Mouse (Mus musculus) thymus, postnatal 4 days (tissue): ENCODE results near the gene Arhgef12.
A peak's percentile ranks its signal among the peaks of the same experiment; 100 is the strongest.

Experiments
- DNase-seq: peaks from one replicate; pipeline ENCODE4 v3.0.0; 2021

Gene Arhgef12

GRCm38 (mm10) chr9:43108081-43108480, 1.0 kb upstream of the Arhgef12 start:
- no peak for DNase-seq

- no peak for DNase-seq
Observed at GRCm38 (mm10) chr9:43107555-43107954, 516 bp upstream of the Arhgef12 start.

DNA sequence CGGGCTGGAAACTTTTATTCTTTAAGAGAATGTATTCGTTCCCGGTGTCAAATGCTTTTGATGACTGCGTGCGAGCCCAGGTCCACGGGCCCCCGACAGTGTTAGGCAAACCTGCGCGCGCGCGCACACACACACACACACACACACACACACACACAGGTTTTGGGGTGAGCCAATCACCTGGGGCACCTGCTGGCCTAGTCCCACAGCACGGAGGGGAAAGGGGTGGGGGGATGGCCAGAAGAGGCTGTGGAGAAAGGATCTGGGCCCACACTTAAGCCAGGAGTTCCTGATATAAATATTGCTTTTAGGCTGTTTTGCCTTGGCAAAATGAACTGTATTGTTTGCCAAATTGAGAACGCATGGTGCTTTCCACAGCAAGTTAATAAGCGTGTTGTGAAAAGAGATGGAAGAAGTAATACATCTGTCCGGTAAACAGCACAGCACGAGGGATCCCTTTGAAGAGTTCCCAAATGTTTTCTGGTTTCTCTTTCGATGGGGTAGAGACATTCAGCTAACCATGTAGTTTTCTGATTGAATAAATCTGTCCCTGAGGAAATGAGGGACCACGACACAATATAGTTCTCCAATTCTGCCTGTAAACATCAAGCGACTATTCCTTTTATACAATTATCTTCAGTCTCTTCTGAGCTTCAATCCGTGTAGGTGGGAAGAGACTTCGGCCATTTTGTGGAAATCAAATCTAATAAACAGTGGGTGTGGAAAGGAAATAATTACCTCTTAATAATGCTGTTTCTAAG, 433 bp downstream of the Arhgef12 start:
- peak; percentile 45 for DNase-seq

- DNase-seq = peak; percentile 72
Observed at GRCm38 (mm10) chr9:43105664-43106361, 1.2 kb downstream of the Arhgef12 start.

DNA sequence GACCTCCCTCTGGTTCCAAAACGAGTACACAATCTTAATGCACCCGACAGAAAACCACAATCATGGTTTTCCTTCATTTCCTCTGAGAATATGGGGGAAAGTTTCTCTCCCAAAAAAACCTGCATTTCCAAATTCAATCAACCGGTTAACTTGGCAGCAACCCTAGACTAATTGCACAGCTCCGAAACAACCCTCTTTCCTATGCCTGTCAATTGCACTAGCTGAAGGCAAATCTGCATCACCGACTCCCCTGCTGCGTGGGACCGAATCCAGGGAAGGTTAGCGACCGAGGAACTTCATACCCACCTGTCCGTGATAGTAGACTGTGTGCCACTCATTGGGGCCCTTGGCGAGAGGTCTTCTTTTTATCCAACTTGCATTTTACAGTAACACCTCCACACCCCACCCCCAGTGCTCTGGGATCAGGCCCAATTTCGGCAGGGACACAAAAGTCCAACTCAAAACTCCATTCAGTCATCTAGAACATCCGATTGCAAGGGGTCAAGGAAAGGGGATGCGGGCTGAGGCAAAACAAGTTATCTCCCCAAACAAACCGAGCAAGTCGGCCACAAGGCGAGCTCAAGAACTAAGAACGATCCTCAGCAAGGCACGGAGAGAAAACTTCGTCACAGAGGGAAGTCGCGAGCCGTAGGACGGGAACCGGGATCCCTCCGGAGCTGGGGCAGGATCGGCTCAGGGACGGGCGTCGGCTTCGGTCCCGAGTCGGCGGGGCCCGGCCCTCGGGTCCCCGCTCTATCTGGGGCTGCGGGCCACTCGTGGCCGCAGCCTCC, 2.0 kb downstream of the Arhgef12 start:
- DNase-seq = no peak

- DNase-seq = no peak
Observed at GRCm38 (mm10) chr9:43104526-43104872, 2.5 kb downstream of the Arhgef12 start.

DNA sequence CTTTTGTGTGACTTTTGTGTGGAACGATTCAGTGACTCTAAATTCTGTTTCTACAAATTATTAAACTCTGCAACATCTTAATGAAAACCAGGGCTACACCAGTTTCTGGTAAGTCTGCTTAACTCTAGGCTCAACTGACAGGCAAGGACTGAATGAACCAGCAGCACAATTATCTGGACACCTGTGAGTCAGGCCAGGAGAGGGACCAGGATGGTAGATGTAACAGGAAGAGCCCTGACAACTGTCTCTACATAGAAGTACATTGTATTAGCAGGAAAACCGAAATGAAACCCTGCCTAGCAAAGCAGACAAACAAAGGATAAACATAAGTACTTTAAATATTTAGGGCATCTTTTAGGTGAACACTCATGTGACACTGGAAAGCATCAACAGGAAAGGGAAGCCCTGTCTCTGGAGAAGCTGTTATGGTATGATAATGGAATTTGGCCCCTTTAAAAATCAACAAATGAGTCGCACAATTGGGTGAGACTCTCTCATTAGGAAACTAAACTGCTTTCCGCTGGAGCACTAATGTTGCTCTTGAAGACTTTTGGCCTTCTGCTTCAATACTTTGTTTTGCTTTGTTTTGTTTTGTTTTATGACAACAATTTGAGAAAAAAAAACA, 3.3 kb downstream of the Arhgef12 start:
- no peak for DNase-seq

DNA sequence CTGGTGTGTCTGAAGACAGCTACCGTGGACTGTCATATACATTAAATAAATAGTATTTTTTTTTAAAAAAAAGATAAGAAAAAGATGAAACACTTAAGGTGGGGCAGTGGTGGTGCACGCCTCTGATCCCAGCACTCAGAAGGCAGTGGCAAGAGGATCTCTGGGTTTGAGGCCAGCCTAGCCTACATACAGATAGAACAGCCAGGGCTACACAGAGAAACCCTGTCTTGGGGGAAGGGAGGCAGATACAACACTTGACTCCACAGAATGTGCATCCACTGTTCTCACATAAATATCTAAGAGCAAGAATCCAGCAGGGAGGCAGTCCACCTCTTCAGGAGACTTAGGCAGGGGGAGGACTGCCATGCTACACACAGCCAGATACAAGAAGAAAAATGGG, 4.1 kb downstream of the Arhgef12 start:
- no peak for DNase-seq

GRCm38 (mm10) chr9:43101936-43102595, 5.0 kb downstream of the Arhgef12 start:
- DNase-seq = no peak

GRCm38 (mm10) chr9:43098922-43099321, 8.1 kb downstream of the Arhgef12 start:
- no peak for DNase-seq

DNA sequence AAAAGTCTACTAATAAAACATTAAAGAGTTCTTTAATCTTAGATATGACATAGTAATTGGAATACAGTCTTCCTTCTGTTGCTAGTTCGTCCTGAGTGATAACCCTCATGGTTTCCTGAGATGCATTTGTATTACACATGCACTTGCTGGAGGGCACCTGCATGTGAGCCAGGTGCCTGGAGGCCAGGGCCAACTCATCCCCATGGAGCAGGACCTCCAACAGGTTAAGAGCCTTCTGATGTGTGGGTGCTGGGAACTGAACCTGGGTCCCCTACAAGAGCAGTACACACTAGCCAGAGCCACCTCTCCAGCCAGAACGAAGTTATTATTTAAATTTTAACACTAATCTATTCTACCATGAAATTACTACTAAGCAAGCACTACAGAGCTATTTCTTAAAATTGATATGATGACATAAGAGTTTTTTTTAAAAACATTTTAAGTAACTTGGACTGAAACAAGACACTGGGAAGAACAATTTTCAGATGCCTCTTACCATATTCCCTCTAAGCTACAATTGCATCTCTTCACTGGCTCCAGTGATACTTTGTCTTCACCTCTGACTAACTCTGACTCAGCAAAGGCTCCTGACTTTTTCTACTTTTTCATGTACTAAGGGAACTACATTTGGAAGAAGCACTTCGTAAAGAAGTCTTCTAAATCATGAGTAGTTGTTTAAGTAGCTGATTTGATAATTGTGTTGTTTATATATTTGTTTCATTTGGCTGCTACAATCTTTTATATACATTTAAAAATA, 9.1 kb downstream of the Arhgef12 start:
- DNase-seq = no peak

- peak; percentile 29 for DNase-seq
Observed at GRCm38 (mm10) chr9:43096337-43096736, 10.7 kb downstream of the Arhgef12 start.

DNA sequence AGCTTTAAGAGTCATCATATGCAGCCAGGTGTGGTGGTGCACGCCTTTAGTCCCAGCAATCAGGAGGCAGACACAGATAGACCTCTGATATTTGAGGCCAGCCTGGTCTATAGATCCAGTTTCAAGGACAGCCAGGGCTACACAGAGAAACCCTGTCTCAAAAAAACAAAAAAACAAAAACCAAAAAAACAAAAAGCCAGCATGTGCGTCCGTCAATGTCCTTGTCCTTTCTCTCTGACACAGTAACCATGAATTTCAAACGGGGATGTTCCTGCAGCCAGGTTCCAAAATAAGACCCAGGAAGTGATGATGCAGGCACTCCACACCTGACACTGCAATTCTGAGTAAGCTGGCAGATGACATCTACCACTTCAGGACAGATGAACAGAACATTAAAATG, 12.2 kb downstream of the Arhgef12 start:
- no peak for DNase-seq

- DNase-seq = no peak
Observed at GRCm38 (mm10) chr9:43093803-43094202, 13.2 kb downstream of the Arhgef12 start.

DNA sequence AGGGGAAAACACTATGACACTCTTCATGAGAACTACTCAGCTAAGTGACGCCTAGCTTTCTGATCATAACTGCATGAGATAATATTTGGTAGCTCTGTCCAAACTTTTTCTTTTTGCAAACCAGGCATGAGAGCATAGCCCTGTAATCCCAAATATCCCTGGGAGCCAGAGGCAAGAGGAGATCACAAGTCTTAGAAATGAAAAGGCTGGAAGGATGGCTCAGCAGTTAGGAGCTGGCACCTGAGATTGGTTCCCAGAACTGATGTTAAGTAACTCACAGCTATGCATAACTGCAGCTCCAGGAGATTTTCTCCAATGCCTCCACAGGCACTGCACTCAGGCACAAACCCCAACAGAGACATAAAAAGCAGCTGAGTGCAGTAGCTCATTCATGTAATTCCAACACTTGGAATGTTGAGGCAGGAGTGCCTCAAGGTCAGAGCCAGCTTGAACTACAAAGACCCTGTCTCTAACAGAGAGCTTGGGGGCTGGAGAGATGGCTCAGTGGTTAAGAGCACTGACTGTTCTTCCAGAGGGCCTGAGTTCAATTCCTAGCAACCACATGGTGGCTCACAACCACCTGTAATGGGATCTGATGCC, 21.3 kb downstream of the Arhgef12 start:
- DNase-seq = no peak

- DNase-seq = no peak
Observed at GRCm38 (mm10) chr9:43084496-43085362, 22.3 kb downstream of the Arhgef12 start.

- no peak for DNase-seq
Observed at GRCm38 (mm10) chr9:43083441-43084055, 23.5 kb downstream of the Arhgef12 start.

DNA sequence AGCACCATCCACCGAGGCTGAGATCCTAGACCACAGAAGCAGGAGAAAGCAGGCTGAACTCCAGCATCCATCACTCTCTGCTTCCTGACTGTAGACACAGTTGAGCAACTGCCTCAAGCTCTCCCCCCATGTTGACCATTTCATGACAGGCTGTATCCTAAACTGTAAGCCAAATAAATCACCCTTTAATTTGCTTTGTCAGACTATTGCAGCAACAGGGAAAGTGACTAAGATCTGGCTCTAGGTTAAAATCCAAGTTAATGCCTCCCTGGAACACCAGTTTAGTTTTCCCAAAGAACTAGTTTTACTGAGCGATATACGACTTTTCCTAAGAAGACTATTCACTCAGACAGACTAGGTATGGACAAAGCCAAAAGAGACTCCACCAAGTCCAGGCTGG, 28.3 kb downstream of the Arhgef12 start:
- DNase-seq = no peak

DNA sequence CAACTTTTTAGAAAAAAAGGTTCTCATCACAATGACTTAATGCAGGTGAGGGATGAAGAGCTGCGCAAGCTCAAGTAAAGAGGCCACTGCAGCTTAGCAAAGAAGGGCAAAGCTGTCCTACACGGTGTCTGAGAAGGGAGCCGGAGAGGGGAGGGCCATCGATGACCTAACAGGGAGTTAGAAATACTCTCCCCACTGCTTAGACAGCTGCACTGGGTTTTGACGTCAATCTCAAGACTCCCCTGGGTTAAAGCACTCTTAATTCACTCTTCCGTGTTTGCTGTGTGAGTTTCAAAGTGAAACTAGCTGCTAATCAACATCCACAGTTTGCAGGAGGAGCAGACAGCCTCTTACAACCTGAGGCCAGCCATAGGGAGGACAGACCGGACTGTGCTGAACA, 30.9 kb downstream of the Arhgef12 start:
- no peak for DNase-seq

DNA sequence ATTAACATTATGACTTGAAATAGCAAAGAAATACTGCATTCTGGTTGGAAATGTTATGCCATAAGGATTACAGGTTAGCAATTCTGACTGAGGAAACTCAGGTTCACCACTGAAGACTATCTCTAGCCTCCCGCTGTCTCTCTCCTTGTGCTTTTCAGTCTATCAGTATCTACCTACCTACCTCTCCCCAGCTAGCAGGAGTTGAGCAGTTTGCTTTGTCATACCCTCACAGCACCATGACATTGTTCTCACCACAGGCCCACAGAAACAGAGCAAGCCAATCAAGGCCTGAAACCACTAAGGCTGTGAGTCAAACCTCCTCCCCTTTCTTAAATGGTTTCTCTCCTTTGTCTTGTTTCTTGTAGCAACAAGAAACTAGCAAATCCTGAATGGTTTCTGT, 32.4 kb downstream of the Arhgef12 start:
- DNase-seq = no peak
